Mouse (Mus musculus) cortical plate, adult 2 months (tissue): ENCODE data around the gene Mdga2.

ENCODE experiments used
- CTCF ChIP-seq: fragments of 200-500 bp; IDR thresholded peaks from 2 replicates; pipeline ENCODE4 v1.5.1; 2011; ENCODE audit warnings: mild to moderate bottlenecking, control low read depth, low read length; ENCODE audit not compliant: insufficient read depth; ENCODE audit errors: extremely low read depth
- POLR2A ChIP-seq: fragments of 200-500 bp; IDR thresholded peaks from 2 replicates; pipeline ENCODE4 v1.6.1; 2011; ENCODE audit warnings: mild to moderate bottlenecking, low read length, control low read depth; ENCODE audit not compliant: insufficient read depth; ENCODE audit errors: extremely low read depth

DNA sequence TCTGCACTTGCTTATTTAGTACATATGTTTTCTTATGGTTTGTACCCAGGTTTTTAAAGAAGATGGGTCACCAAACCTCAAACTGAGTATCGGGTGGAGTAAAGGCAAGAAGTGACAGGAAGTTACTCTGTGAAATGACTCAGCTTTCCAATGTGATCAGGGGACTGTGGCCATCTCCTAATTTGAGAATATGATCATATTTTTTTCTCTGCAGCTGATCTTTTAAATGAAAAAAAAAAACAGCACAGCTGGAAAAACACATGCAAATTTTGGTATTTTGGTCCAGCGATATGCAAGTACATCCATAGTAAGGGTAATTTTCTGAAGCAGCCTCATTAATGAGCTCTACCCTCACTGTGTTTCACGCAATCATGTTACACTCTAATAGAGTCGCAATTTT is 212.0 kb downstream of the Mdga2 start:
- no peak for TF ChIP-seq CTCF
- TF ChIP-seq POLR2A: no peak
